Mouse (Mus musculus) small intestine, adult 2 months (tissue): ENCODE data around the gene Cdc42. TPM values are rescaled to one million over a fixed set of nuclear protein-coding genes. Genes with fewer than 3 reads are reported as not detected.
A peak's percentile ranks its signal among the peaks of the same experiment; 100 is the strongest.

Experiments used
- H3K27ac ChIP-seq: fragments of 200-500 bp; 2 replicates; pipeline ENCODE4 v1.5.1; 2012; ENCODE audit warnings: low read depth, low read length, control low read depth, inconsistent platforms; ENCODE audit not compliant: insufficient read depth
- H3K27me3 ChIP-seq: fragments of 200-500 bp; 2 replicates; pipeline ENCODE4 v1.6.1; 2012; ENCODE audit warnings: mild to moderate bottlenecking, moderate library complexity, low read length, inconsistent platforms; ENCODE audit not compliant: control insufficient read depth, insufficient read depth
- H3K36me3 ChIP-seq: fragments of 200-500 bp; 2 replicates; pipeline ENCODE4 v1.6.1; 2012; ENCODE audit warnings: mild to moderate bottlenecking, low read length, control low read depth, inconsistent platforms; ENCODE audit not compliant: control insufficient read depth, insufficient read depth
- H3K4me1 ChIP-seq: fragments of 200-500 bp; 2 replicates; pipeline ENCODE4 v1.6.1; 2012; ENCODE audit warnings: low read length, inconsistent platforms, mixed read lengths; ENCODE audit not compliant: control insufficient read depth, insufficient read depth, insufficient read length
- H3K4me3 ChIP-seq: fragments of 200-500 bp; 2 replicates; pipeline ENCODE4 v1.5.1; 2012; ENCODE audit warnings: low read depth, mild to moderate bottlenecking, control low read depth, inconsistent platforms, low read length, moderate library complexity
- CTCF ChIP-seq: fragments of 200-500 bp; IDR thresholded peaks from 2 replicates; pipeline ENCODE4 v1.5.1; 2012; ENCODE audit warnings: low read depth, mild to moderate bottlenecking, control low read depth, inconsistent platforms, low read length, moderate library complexity, mixed read lengths; ENCODE audit not compliant: insufficient replicate concordance, insufficient read length; ENCODE audit errors: extremely low read depth
- POLR2A ChIP-seq: fragments of 200-500 bp; IDR thresholded peaks from 2 replicates; pipeline ENCODE4 v1.6.1; 2012; ENCODE audit warnings: low read depth, mild to moderate bottlenecking, control low read depth, inconsistent platforms, low read length, moderate library complexity
- WGBS: fragments of 180-500 bp; shearing (Covaris S2); methylation state at CpG from one replicate; pipeline ENCODE4 v1.1.7; 2018; 5-methylcytosine and 5-hydroxymethylcytosine counted together
- polyA plus RNA-seq: library from polyadenylated mRNA; depleted of rRNA; stranded (reverse); fragments of >200 nt; gene quantifications from 2 replicates; pipeline ENCODE4 v1.2.3, GENCODE M21; 2012; rRNA removed

The Cdc42 gene
- polyA plus RNA-seq, 1 experiment: 25.9 TPM

DNA sequence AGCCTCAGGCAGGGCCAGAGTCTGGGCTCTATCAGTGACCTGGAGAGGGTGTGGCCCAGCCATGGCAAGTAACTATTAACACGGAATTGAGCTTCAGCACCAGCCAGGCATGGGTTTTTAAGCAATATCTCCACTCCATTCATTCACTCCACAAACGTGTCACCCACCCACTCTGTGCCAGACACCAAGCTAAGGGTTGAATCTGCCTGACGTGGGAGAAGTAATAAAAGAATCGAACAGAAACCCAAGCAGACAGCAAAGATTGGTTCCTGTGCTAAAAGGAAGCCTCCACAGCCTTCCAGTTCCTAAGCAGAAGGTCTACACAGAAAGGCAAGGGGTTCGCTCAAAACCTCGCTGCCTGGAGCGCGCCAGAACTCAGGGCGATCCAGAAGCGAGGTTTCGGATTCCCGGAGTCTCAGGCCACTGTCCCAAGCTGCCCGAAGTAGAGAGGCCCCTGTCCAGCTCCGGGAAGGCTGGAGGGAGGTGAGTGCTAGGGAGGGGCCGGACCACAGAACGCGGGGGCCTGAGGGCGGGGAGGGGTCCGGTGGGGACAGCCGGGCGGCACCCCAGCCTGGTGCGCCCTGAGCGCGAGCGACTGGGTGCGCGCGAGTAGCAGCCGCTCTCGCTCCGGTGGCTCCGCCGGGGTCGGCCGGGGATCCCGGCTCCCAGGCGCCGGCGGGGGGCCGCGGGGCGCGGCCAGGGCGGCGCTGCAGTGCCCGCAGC lies 80.9 kb downstream of the Cdc42 start:
- WGBS: 3% methylated on average over 44 of the region's 46 CpGs
- TF ChIP-seq CTCF (no peak), POLR2A (no peak)
- Histone ChIP-seq H3K4me1 (peaks cover 3% of the 10 kb centered on the region; the same call in 1 of the 2 replicates), H3K27me3 (peaks cover 35% of the 10 kb centered on the region), H3K4me3 (peak overlapping the region; percentile 55), H3K27ac (no peak overlapping the region), H3K36me3 (no peaks in the 10 kb centered on the region)

GRCm38 (mm10) chr4:137274304-137274703 lies 83.2 kb downstream of the Cdc42 start:
- Histone ChIP-seq H3K4me3 (no peak overlapping the region), H3K36me3 (no peaks in the 10 kb centered on the region), H3K27me3 (peaks cover 31% of the 10 kb centered on the region), H3K4me1 (peaks cover 3% of the 10 kb centered on the region; the same call in 1 of the 2 replicates), H3K27ac (no peak overlapping the region)
- WGBS: 12% methylated on average over 6 of the region's 6 CpGs
- TF ChIP-seq CTCF (no peak), POLR2A (no peak)

DNA sequence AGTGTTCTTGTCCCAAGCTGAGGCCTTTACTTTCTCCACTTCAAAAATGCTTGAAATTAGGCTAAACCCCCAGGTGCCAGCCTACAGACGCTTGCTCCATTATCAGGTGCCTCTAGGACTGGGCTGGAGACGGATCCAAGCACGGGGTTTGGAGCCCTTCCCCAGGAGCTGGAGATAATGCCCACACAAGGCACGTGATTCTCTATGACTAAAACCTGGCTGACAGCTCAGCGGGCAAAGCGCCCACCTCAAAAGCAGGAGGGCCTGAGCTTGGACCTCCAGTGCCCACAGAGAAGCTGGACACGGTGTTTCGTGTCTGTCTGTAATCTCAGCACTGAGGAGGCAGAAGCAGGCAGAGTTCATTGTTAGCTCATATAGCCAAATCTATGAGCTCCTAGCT lies 85.7 kb downstream of the Cdc42 start:
- TF ChIP-seq POLR2A (no peak), CTCF (no peak)
- 85% methylated on average over 8 of the region's 8 CpGs for WGBS
- Histone ChIP-seq H3K4me1 (peaks cover 3% of the 10 kb centered on the region; the same call in 1 of the 2 replicates), H3K27me3 (peaks cover 8% of the 10 kb centered on the region), H3K36me3 (no peaks in the 10 kb centered on the region), H3K27ac (no peak overlapping the region), H3K4me3 (no peak overlapping the region)

Other genes starting within 250 kb of the Cdc42 start
- gene Wnt4, start 80.2 kb downstream of the Cdc42 start, polyA plus RNA-seq: 6.0 and 6.9 TPM in 2 replicates
- gene Cela3a, start 52.1 kb upstream of the Cdc42 start, polyA plus RNA-seq: 23.4 TPM in 1 of 2 replicates, not detected in the other
- 42.4 and 23,172 TPM in 2 replicates for gene Cela3b, start 72.8 kb upstream of the Cdc42 start, polyA plus RNA-seq
- gene 1700013G24Rik, start 95.6 kb upstream of the Cdc42 start, polyA plus RNA-seq: not detected in 2 replicates
- 38.2 and 40.5 TPM in 2 replicates for gene Hspg2, start 111.0 kb upstream of the Cdc42 start, polyA plus RNA-seq
- not detected in 2 replicates for gene Ldlrad2, start 216.8 kb upstream of the Cdc42 start, polyA plus RNA-seq
- 14.9 and 26.7 TPM in 2 replicates for gene Usp48, start 236.0 kb upstream of the Cdc42 start, polyA plus RNA-seq